Mouse (Mus musculus) liver, adult 2 months (tissue): ENCODE measurements around the gene Clic3.

ENCODE experiments used
- CTCF ChIP-seq: fragments of 200-500 bp; IDR thresholded peaks from 2 replicates; pipeline ENCODE4 v1.5.1; 2011; ENCODE audit warnings: low read depth, low read length, control low read depth
- POLR2A ChIP-seq: fragments of 200-500 bp; IDR thresholded peaks from 2 replicates; pipeline ENCODE4 v1.6.1; 2011; ENCODE audit warnings: low read length, control low read depth; ENCODE audit not compliant: insufficient read depth; ENCODE audit errors: extremely low read depth

DNA sequence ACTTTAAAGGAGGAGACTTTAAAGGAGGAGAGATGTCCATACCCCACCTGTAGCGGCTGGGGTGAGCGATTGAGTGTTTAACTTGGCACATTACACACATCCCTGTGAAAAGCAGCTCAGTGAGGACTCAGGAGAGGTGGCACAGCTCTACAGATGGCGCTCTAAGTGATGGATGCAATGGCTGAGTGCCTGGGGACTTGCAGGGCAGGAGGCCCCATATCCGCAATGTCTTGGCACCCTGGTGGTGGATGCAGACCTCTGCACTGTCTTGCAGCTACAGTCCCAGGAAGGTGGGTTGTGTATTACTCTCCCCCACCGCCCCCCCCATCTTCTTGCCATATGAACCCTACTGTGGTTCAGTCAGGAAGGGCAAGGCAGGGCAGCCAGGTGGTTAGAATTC, 50.3 kb downstream of the Clic3 start:
- TF ChIP-seq POLR2A (no peak), CTCF (no peak)
